Mouse (Mus musculus) monocyte, adult 2 months (primary cell): Measurements from ENCODE around the gene Rps11.
A peak's percentile ranks its signal among the peaks of the same experiment; 100 is the strongest.
"Not testable (repeated sequence)": the region's sequence is repeated elsewhere in the genome, so short reads cannot be mapped to it uniquely, and the experiment has no call there.

ENCODE experiments used
- DNase-seq, 2 experiments: peaks; one replicate each; pipeline ENCODE4 v3.0.0; 2022; ENCODE audit warnings: low spot score in 2 of 2, low read depth in 1 of 2

Rps11 gene

DNA sequence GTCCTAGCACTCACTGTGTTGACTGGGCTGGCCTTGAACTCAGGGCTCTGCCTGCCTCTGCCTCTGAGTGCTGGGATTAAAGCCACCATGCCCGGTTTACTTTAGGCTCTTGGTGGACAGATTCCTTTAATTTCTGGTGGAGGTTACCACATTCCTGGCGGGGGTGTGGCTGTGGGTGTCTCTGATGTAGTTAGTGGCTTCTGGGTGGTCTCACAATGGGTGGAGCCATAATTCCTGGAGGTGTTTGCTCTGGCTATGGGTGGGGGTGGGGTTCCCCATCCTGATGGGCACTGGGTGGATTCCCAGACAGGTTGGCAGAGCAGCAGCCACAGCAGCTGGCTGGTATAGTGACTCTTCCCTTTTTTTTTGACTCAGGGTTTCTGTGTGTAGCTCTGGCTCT lies 12.3 kb downstream of the Rps11 start:
- no peak for DNase-seq

DNA sequence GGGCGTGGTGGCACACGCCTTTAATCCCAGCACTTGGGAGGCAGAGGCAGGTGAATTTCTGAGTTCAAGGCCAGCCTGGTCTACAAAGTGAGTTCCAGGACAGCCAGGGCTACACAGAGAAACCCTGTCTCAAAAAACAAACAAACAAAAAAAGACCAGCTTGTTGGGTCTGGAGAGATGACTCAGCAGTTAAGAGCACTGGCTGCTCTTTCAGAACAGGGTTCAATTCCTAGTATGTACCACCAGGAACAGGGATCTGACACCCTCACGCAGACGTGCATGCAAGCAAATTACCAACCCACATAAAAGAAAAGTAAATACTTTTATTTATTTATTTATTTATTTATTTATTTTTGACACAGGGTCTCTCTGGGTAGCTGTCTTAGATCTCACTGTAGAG lies 14.2 kb downstream of the Rps11 start:
- DNase-seq, result not testable (repeated sequence)

DNA sequence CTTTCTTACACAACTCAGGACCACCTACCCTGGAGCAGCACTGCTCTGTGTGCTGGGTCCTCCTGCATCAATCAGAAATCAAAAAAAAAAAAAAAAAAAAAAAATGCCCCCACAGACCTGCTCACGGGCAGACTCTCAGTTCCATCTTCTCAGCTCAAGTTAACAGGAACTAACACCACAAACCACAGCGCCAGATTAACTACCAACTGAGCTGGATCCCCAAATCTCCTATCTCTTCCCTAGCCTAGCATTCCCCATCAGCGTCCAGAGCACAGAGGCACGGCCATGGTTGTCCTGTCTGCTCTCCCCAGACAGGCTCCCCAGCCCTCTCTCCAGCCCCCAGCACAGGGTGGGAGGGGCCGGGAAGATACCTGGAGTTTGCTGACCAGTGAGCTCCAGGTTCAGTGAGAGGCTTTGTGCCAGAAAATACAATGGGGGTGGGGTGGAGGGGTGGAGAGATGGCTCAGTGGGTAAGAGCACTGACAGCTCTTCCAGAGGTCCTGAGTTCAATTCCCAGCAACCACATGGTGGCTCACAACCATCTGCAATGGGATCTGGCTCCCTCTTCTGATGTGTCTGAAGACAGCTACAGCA lies 17.1 kb downstream of the Rps11 start:
- no peak for DNase-seq

DNA sequence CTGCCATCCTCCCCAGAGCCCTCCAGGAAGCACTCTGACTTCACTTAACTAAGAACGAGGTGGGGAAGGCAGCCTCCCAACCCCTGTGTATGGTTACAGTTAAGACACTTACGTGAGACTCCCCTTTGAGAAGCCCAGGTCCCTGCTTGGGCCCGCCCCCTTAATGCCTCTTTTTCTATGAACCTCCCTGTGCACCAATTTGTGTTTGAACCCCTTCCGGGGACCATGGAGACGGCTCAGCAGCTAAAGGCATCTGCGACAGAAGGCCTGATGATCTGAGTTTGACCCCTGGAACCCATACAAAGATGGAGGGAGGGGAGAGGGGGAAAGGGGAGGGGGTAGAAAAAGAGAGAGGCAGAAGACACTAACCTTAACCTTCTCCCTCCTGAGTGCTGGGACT lies 17.8 kb downstream of the Rps11 start:
- no peak for DNase-seq

DNA sequence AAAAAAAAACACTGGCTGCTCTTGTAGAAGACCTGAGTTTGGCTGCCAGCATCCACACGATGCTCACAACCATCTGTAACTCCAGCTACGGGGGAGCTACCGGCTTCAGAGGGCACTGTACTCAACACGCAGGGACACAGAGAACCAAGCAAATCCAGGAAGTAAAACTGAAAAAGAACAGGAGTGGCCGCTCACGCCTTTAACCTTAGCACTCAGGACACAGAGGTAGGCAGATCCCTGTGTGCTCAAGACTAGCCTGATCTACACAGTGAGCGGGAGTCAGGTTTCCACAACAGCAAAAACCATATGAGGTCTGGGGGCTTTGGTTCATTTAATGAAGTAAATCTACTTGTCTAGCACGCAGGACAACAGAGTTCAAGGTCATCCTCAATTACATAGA lies 18.7 kb downstream of the Rps11 start:
- DNase-seq, result no peak

DNA sequence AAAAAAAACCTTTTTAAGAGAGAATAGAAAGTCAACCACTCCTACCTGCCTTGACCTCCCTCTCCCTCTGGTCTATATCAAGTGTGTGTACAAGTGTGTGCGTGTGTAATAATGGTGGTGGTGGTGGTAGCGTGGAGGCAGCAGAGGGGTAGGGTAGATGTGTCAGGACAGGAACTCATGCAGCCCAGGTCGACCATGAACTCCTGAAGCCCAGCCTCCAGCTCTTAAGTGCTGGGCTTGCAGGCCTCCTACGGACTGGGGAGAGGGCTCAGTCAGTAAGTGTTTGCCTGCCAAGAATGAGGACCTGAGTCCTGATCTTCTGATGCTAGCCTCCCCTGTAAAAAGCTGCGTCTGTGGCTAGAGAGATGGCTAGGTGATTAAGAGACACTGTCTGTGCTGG lies 19.3 kb downstream of the Rps11 start:
- no peak for DNase-seq

DNA sequence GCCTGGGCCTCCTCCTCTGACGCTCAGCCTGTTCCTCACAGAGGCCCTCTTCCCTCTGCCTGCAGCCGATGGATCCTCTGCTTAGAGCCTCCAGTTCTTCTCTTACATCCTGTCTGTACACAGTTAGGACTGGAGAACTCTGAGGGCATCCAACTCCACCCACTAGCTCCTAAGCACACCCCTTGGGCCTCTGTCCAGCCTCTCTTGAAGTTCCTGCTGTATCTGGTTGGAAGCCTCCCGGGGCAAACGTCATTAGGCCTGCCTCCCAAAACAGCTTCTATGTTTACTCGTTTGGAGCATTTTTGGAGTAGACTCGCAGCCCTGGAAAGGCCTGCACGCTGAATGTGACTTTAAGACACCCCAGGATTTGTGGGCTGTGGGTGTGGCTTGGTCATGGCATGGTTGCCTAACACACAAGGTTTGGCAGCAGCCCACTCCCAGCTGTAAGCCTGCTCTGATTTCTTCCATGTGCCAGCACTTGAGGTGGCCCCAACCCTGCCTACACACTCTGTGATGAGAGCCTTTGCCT lies 20.5 kb downstream of the Rps11 start, which contains the start of gene Fcgrt:
TSS of gene Fcgrt (minus strand) at position 200 of the 529 bp plus-strand sequence.
- DNase-seq, result peak; percentile 58 to 72

DNA sequence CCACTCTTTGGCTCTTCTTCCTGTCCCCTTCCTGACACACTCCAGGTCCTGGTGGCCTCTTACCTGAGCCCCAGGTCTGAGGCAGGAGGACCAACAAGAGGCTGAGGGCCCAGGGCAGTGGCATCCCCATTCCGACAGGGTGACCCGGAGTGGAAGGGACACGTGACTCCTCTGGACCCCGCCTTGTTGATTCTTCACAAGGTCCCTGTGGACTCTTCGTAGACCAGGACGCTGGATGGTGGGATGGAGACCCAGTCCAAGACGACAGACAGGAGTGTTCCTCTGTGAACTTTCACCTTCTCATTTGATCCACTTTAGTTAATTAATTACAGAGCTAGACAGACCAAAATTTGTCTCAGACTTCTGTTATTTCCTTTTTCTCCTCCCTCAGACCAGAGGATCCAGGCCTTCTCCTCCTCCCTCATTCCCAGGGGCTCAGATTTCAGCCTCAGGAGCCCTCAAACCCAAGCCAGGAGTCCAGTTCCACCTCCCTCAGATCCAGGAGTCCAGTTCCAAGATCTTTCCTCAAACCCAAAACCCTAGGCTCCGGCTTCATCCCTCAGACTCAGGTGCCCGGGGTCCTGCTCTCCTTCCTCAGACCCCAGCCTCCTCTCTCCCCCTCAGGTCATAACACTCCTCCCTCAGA lies 21.2 kb downstream of the Rps11 start:
- no peak for DNase-seq

DNA sequence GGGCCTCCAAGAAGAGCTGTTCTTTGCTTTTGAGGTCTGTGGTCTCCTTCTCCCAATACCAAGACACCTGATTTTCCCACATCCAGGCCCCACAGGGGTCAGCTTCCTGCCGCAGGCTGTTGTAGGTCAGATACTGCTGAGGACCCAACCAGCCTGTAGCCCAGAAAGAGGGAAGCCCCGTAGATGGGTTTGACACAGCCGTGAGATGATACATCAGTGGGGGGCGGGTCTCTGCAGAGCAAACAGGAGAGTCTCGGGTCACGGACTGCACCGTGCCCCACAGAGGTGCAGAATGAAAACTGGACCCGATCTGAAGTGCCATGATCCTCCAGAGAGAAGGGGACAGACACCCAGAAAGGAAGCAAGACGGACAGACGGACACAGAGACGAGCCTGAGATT lies 21.8 kb downstream of the Rps11 start:
- no peak for DNase-seq

DNA sequence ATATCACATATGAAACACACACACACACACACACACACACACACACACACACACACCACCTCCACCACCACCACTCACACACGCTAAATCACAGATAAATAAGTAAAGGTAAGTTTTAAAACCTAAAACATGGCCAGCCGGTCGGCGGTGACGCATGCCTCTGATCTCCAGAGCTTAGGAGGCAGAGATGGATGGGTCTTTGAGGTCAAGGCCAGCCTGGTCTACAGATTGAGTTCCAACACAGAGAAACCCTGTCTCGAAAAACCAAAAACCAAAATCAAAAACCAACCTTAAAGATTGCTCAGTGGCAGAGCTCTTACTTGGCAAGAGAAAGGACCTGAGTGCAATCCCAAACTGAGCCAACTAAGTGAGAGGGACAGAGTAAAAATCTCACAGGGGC lies 24.2 kb downstream of the Rps11 start:
- DNase-seq, result no peak

DNA sequence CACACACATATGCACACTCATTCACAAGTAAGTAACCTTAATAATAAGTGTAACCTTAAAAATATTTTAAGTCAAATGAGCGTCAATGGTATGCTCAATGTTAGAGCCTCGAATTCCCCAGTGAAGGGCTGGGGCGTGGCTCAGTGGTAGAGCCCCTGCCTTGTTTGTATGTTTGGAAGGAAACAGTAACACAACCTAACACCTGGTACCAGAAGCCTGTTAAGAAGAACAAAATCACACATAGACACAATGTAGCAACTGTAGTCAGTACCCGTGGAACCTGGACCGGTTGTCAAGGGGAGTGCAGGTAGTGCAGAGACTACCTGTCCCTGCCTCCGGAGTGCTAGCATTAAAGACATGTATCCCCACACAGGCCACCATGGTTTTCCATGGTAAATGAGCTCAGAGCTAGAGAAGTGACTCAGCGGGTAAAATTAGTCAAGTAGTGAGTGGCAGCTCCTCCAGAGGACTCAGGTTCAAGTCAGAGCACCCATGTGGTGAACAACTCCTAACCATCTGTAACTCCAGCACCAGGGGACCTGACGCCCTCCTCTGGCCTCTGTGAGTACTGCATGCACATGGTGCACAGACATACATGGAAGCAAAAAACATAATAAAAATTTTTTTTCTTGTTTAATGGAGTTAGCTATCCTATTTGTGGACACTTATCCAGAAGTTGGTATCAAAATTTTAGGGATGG lies 25.5 kb downstream of the Rps11 start:
- DNase-seq, result no peak

DNA sequence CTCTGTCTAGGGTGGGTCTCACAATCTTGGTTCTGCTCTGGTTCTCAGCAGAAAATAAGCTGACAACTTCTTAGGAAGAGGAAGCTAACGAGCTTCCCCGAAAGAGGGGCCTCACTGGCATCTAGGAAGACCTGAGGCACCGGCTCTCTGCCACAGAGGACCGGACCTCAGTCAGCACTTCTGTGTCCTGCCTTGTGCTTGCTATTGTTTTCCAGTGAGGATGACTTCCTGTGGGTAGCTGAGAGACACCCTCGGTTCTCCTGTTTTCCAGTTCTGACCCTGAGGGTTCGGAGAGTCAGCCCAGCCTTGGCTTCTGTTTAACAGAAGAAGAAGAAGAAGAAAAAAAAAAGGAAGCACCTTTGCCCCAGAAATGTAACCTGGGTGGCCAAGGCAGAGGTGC lies 26.8 kb downstream of the Rps11 start:
- DNase-seq, result no peak

DNA sequence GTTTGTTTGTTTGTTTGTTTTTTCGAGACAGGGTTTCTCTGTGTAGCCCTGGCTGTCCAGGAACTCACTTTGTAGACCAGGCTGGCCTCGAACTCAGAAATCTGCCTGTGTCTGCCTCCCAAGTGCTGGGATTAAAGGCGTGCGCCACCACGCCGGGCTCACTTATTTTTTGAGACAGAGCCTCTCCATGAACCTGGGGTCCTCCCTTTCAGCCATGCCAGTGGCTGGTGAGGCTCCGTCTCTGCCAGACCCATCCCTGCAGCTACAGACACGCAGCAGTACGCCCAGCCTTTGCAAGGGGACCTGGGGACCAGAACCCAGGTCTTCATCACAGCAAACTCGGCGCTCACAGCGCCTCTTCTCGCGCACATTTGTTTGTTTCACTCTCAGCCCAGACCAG lies 28.3 kb downstream of the Rps11 start:
- DNase-seq, result not testable (repeated sequence)

DNA sequence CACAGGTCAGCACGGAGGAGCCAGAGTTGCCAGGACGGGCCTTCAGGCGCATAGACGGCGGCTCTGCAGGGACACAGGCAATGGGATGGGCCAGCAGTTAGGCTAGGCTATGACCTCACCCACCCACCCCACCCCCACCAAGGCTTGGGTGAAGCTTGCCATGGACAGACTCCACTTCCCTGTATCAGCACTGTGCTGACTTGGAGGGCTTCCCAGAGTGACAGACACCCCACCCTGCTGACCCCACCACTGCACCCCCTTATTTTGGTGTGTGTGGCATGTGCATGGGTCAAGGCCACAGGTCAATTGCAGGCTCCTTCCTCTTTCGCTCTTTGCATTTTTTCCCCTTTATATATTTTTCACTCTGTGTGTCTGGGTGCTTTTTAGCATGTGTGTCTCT lies 28.9 kb downstream of the Rps11 start:
- no peak for DNase-seq

DNA sequence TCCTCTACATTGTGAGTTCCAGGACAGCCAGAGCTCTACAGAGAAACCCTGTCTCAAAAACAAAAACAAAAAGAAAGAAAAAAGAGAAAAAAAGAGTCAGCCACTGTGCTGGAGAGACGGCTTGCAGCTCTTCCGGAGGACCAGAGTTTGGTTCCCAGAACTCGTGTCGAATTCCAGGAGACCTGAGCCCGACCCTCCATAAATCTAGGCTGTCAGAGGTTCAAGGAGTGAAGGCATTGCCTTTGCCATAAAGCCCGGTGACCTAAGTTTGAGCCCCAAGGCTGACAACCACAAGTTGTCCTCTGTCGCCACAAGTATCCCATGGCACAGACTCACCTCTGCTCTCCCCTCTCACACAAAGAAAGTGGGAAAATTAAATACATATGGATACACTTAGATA lies 30.1 kb downstream of the Rps11 start:
- DNase-seq, result no peak

DNA sequence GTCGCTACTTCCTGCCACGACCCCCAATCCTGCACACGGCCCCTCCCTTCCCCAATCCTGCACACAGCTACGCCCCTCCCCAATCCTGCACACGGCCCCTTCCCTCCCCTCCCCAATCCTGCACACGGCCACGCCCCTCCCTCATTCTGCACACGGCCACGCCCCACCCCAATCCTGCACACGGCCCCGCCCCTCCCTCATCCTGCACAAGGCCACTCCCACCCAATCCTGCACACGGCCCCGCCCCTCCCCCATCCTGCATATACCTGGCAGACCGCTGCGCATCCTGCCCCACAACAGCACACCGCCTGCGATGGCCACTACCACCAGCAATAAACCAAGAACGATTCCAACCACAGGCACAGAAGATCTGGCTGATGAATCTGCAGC lies 30.7 kb downstream of the Rps11 start:
- DNase-seq, result no peak

DNA sequence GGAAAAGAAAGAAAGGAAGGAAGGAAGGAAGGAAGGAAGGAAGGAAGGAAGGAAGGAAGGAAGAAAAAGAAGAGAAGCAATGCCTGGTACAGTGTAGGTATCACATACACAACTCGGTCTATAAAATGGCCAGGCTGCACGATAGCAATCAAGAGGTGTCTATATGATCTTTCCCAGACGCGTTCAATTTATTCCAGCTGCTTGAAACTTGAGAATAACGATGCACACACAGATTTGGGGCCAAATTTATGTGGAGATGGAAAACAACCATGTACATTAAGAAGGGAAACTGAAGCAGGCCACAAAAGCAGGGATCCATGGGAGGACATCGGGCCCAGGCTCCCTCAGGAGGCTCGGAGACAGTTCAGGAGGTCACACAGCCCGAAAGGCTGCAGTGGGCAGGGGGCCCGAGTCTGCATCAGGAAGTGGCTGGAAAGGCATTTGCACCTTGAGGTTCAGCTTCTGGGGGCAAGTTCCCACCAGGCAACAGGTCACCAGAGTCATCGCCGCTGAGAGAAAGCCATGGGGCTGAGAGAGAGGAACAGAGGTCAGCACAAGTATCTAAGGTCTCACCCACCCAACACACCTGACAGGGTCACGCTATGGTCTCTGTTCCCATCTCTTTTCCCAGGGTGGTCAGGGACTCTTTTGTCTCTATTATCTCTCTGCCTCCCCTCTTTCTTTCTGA lies 31.3 kb downstream of the Rps11 start:
- DNase-seq, result no peak

DNA sequence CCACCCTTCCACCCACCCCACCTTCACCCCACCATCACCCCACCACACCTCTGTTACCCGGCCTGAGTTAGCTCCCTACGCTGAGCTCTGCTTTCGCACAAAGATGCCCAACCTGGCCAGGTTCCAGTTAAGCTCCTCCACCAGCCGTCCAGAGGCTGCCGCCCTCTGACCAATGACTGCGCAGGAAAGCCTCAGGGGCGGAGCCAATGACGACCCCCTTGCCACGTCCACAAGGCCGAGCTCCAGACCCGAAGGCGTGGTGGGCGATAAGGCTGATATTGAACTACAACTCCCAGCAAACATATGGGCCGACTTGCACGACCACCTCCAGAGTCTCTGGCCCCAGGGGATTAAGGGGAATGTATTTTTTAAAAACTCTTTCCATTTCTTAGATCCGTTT lies 32.2 kb downstream of the Rps11 start, which contains the start of gene Rcn3:
TSS of gene Rcn3 (minus strand) at position 174 of the 400 bp plus-strand sequence.
- no peak for DNase-seq

DNA sequence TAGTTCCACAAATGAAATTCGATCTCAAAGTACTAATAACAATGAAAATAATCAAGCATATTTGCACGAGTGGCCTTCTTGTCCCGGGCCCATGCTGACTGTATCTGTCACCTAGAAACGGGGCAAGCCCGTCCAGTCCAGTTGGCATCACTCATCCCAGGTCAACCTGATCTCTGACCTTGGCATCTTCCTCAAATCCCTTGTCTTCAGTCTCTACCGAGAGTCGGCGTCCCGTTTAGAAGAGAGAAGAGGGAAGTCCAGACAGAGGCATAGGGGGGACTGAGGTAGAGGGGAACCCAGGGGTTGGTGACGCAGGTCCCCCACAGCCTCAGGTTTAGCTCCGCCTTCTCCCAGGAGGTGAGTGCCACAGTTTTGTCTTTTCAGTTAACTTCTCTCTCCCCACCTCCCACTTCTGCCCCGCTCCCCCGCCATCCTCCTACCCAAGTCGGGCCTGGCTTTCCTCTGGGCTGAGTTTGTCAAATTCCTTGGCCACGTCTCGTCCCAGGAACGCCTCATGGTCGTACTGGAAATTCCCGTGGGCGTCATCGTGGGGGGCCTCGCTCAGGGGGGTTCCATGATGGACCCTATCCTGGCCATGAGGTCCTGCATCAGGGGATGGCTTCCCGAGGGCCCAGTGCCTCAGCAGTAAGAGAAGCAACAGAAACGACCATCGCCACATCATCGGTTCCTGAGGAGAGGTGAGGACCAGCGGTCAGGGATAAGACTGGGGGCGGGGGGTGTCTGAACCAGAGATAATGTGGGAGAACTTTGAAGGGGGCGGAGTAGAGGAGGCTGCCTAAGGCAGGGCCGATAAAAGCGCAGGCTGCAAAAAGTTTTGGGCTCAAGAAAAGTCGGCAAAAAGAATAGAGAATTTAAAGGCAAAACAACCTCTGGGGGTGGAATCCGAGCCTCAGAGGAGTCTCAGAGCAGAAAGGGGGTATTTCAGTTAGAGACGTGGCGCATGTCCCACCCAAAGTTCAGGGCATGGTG lies 32.9 kb downstream of the Rps11 start:
- DNase-seq, result no peak

DNA sequence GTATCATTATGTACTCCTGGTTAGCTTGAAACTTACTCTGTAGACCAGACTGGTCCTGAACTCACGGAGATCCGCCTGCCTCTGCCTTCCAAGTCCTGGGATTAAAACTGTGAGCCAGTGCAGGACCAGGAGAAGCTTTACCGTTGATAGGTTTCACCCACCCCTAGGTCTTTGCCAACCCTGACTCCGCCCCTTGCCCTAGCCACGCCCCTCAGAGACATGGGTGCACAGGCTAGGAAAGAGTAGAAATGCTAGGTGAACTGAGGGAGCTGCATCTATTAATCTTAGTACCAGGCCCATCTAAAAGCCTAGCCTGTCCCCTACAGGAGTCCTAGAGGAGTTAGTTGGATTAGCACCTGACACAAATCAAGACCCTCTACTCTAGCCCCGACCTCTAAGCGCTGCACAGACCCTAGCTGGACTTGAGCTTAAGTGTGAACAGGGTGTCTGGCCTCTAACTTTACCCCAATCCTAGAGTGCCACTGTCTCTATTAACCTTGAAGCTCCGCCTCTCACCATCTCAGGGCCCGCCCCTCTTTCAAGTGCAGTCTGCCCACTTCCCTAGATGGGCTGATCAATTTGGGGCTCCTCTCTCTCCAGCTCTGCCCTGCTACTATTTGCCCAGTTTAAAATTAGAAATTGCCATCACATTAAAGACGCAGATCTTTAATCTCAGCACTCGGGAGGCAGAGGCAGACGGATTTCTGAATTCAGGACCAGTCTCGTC lies 33.8 kb downstream of the Rps11 start:
- DNase-seq, result no peak
